Mouse (Mus musculus) heart, postnatal 0 days (tissue): ENCODE measurements around the gene Rhoc. TPM values are rescaled to one million over a fixed set of nuclear protein-coding genes. Genes with fewer than 3 reads are reported as not detected.

Source experiments
- ATAC-seq: fragments of 200-750 bp; cut with Nextera tagmentation; 2 replicates; pipeline ENCODE4 v1.8.0; 2017; ENCODE audit warnings: low read depth, moderate number of reproducible peaks, moderate library complexity; ENCODE audit not compliant: insufficient read depth
- DNase-seq: peaks from one replicate; pipeline ENCODE4 v3.0.0-alpha.2; 2016; ENCODE audit warnings: low spot score
- H3K27ac ChIP-seq: fragments of 300-500 bp; sonication (generic); 2 replicates; pipeline ENCODE4 v1.5.1; 2014; ENCODE audit warnings: low read depth, mild to moderate bottlenecking
- H3K27me3 ChIP-seq: fragments of 300-500 bp; sonication (generic); 2 replicates; pipeline ENCODE4 v1.6.1; 2014; ENCODE audit warnings: low read length, mixed read lengths; ENCODE audit not compliant: control insufficient read depth, insufficient read depth
- H3K36me3 ChIP-seq: fragments of 300-500 bp; sonication (generic); replicated peaks from 2 replicates; pipeline ENCODE4 v1.6.1; 2014; ENCODE audit warnings: low read length, mixed read lengths; ENCODE audit not compliant: control insufficient read depth, insufficient read depth
- H3K4me1 ChIP-seq: fragments of 300-500 bp; sonication (generic); 2 replicates; pipeline ENCODE4 v1.6.1; 2014; ENCODE audit warnings: antibody characterized with exemption; ENCODE audit not compliant: control insufficient read depth, insufficient read depth
- H3K4me2 ChIP-seq: fragments of 300-500 bp; sonication (generic); 2 replicates; pipeline ENCODE4 v1.6.1; 2014; ENCODE audit warnings: low read depth, mild to moderate bottlenecking, low read length, moderate library complexity
- H3K4me3 ChIP-seq: fragments of 300-500 bp; sonication (generic); 2 replicates; pipeline ENCODE4 v1.5.1; 2014; ENCODE audit warnings: low read depth, low read length
- H3K9ac ChIP-seq: fragments of 300-500 bp; sonication (generic); replicated peaks from 2 replicates; pipeline ENCODE4 v1.6.1; 2014; ENCODE audit warnings: low read depth, low read length, mixed read lengths
- H3K9me3 ChIP-seq: fragments of 300-500 bp; sonication (generic); replicated peaks from 2 replicates; pipeline ENCODE4 v1.6.1; 2016; ENCODE audit warnings: low read length; ENCODE audit not compliant: control insufficient read depth
- CTCF ChIP-seq: IDR thresholded peaks from 2 replicates; pipeline ENCODE4 v1.5.1; 2016; ENCODE audit warnings: antibody characterized with exemption, control low read depth, low read depth
- EP300 ChIP-seq: IDR thresholded peaks from 2 replicates; pipeline ENCODE4 v1.6.1; 2016; ENCODE audit warnings: antibody characterized with exemption, low read depth
- WGBS: fragments of 180-500 bp; shearing (Covaris S2); extraction: QIAGEN DNeasy Blood & Tissue Kit; methylation state at CpG from one replicate; pipeline ENCODE4 v1.1.7; 2014; 5-methylcytosine and 5-hydroxymethylcytosine counted together
- polyA plus RNA-seq: library from polyadenylated mRNA; unstranded; fragments of >200 nt; fragmentation: Nextera tagmentation; extraction: Ambion mirVana; gene quantifications from 2 replicates; pipeline ENCODE4 v1.2.1, GENCODE M21; 2015
- total RNA-seq: library from RNA; depleted of rRNA; stranded (reverse); fragments of >200 nt; gene quantifications from 2 replicates; pipeline ENCODE4 v1.2.3, GENCODE M21; 2014; ENCODE audit warnings: low replicate concordance

The Rhoc gene
- total and polyA plus RNA-seq, 2 experiments from 2014 or later = 165 to 170 TPM

DNA sequence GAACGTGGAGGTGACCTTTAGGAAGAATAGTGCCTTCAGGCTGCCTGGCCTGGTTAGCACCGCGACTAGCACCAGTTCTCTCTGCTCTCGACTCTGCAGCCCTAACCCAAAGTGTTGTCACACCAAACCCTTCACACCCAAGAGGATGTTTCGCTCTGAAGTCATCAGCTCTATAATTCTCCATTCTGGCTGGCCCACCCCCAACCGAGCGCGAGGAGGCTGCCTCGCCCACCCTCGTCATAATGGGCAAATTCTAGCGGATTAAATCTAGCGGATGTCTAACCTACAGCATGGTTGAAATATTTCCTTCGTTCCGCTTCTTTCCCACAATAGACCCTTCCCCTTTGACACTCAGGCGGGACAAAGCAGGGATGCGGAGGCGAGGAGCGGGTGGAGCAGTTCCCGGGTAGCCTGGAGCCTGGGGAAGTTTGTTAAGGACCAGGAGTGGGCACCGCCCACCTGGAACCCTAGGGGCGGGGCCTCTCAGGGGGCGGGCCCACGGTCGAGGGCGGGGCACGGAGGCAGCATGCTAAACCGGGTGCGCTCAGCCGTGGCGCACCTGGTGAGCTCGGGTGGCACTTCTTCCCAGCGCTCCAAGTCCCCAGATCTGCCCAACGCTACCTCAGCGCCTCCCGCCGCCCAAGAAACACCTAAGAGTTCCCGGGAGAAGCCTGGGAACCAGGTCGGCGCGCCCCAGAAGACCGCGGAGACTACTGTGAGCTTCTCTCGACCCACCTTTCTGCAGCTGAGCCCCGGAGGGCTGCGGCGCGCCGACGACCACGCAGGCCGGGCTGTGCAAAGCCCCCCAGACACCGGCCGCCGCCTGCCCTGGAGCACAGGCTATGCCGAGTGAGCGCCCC is 7.4 kb upstream of the Rhoc start, which contains the start of gene Ppm1j:
Ppm1j (plus strand) TSS at position 496 of the 860 bp plus-strand sequence.
- peak within 1 kb of the TSS; percentile 92 for H3K27ac ChIP-seq
- H3K4me3 ChIP-seq = peak within 1 kb of the TSS; percentile 65
- 2% methylated on average over 54 of the region's 56 CpGs for WGBS
- H3K27me3 ChIP-seq = peaks cover 16% of the 10 kb centered on the region
- peak within 1 kb of the TSS; percentile 98 for H3K4me2 ChIP-seq
- peak within 1 kb of the TSS; percentile 72 for H3K9ac ChIP-seq
- H3K4me1 ChIP-seq = peaks cover 18% of the 10 kb centered on the region
- ATAC-seq (peak; percentile 77), DNase-seq (peak; percentile 48)
- no peaks in the 10 kb centered on the region for H3K36me3 ChIP-seq
- no peaks in the 10 kb centered on the region for H3K9me3 ChIP-seq
- TF ChIP-seq EP300 (no peak), CTCF (no peak)

DNA sequence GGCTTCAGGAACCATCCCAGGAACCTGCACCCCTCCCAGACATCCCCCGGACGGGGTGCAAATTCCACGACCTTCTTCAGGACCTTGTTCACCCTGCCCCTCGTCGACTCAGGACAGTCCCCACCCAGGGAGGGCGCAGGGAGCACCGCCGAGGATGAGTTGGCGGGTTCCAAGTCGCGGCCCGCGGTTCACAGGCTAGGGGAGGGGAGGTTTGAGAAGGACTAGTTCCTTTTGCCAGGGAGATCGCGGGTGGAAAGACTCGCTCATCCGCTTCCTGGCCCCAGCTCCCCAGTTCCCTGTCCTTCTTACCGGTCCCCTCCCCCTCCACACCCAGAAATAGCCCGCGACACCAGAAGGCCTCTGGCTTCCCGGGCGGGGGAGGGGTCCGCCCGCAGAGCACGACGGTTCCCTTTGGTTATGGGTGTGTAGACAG is 6.7 kb upstream of the Rhoc start, which contains the start of gene Fam19a3:
Fam19a3 (minus strand) TSS at position 370 of the 433 bp plus-strand sequence.
- Histone ChIP-seq H3K4me2 (peak within 1 kb of the TSS; percentile 98), H3K9me3 (no peaks in the 10 kb centered on the region), H3K9ac (peak within 1 kb of the TSS; percentile 72), H3K4me1 (peaks cover 18% of the 10 kb centered on the region), H3K4me3 (peak within 1 kb of the TSS; percentile 65), H3K27ac (peak within 1 kb of the TSS; percentile 92), H3K36me3 (no peaks in the 10 kb centered on the region), H3K27me3 (peaks cover 10% of the 10 kb centered on the region)
- WGBS = under 1% methylated on average over 25 of the region's 26 CpGs
- peak; percentile 73 for ATAC-seq
- peak; percentile 74 for DNase-seq
- TF ChIP-seq CTCF (no peak), EP300 (peak; percentile 56; the same call in 1 of the 2 replicates)

DNA sequence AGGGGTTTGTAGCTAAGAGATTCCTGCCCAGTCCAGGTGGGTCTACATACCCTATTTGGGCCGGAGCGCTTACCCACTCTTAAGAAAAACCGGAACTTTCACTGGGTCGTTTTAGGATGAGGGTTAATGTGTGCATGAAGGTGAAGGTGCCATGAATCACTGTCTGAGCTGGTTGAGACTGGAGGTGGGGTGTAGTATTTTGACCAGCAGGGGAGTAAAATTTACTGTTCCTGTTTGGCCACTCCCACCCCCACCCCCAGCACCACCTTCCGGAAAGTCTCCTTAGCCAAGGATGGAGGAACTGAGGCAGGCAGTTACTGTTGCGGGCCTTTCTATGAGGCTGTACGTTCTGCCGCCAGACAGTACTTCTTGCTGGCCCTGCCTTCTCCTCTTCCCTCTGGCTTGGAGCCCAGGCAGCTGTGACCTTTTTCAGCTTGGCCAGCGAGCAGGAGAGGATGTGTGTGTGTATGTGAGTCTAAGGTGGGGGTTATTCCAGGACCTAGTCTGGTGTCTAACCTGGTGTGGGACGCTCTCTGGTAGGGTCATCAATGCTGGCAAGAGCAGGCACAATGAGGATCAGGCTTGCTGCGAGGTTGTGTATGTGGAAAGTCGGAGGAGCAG is 6.0 kb upstream of the Rhoc start:
- peak; percentile 83 for DNase-seq
- peaks cover 14% of the 10 kb centered on the region for H3K4me1 ChIP-seq
- ATAC-seq = peak; percentile 63
- peak overlapping the region; percentile 92 for H3K27ac ChIP-seq
- 10% methylated on average over 12 of the region's 12 CpGs for WGBS
- H3K36me3 ChIP-seq = no peaks in the 10 kb centered on the region
- H3K27me3 ChIP-seq = peaks cover 3% of the 10 kb centered on the region; the same call in 1 of the 2 replicates
- peak overlapping the region; percentile 65 for H3K4me3 ChIP-seq
- H3K9me3 ChIP-seq = no peaks in the 10 kb centered on the region
- peak overlapping the region; percentile 72 for H3K9ac ChIP-seq
- TF ChIP-seq CTCF = no peak
- 0 out of 2 replicates have a peak, but pooled peaks have one; percentile 27 for TF ChIP-seq EP300
- peak overlapping the region; percentile 98 for H3K4me2 ChIP-seq

DNA sequence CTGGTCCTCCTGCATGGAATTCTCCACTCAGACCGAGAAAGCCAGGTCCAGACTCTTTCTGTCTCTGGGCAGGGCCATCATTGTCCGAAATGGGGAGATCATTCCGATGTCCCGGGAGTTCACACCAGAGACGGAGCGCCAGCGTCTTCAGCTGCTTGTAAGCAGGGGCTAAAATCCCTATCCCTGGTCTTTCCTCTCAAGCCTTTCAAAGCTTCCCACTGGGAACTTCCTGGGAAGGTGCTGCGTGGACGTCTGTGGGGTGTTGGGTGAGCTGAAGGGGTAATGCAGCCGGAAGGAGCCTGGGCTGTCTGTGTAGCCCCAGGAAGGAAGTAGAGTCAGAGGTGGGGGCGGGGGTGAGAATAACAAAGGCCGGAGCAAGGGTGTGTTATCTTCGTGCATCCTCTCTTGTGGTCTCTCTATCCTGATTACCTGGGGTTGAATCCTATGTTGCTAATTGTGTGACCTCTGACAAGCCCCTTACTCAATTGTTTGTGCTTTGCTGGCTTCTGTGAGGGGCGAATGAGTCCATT is 4.1 kb upstream of the Rhoc start:
- no peak overlapping the region for H3K4me2 ChIP-seq
- no peaks in the 10 kb centered on the region for H3K36me3 ChIP-seq
- H3K4me1 ChIP-seq = peaks cover 13% of the 10 kb centered on the region
- 50% methylated on average over 14 of the region's 14 CpGs for WGBS
- DNase-seq = no peak
- TF ChIP-seq EP300 (no peak), CTCF (no peak)
- ATAC-seq = no peak
- 0 out of 2 replicates have a peak overlapping the region, but pooled peaks have one; percentile 22 for H3K27ac ChIP-seq
- no peaks in the 10 kb centered on the region for H3K27me3 ChIP-seq
- H3K4me3 ChIP-seq = no peak overlapping the region
- no peaks in the 10 kb centered on the region for H3K9me3 ChIP-seq
- no peak overlapping the region for H3K9ac ChIP-seq

DNA sequence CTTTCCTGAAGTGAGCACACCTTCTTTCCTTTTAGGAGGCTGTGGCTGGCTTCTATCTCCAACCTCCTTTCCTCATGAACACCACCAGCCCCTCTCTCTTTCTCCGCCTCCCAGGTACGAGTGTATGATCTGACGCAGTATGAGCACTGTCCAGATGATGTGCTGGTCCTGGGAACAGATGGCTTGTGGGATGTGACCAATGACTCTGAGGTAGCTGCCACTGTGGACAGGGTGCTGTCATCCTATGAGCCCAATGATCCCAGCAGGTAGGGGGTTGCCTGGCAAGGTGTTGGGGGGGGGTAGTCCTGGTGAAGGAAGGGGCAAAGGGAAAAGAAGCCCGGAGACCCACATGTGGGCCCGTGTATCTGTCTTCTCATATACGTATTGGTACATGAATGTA is 2.9 kb upstream of the Rhoc start:
- WGBS = 86% methylated on average over 6 of the region's 6 CpGs
- ATAC-seq = no peak
- H3K4me2 ChIP-seq = no peak overlapping the region
- H3K4me3 ChIP-seq = no peak overlapping the region
- H3K27ac ChIP-seq = no peak overlapping the region
- peaks cover 17% of the 10 kb centered on the region for H3K4me1 ChIP-seq
- DNase-seq = no peak
- no peaks in the 10 kb centered on the region for H3K9me3 ChIP-seq
- no peaks in the 10 kb centered on the region for H3K36me3 ChIP-seq
- no peaks in the 10 kb centered on the region for H3K27me3 ChIP-seq
- H3K9ac ChIP-seq = no peak overlapping the region
- TF ChIP-seq CTCF (no peak), EP300 (no peak)
